Mouse (Mus musculus) G1E-ER4 (cell line): ENCODE results near the gene Rnaseh2a. TPM values are rescaled to one million over a fixed set of nuclear protein-coding genes. Genes with fewer than 3 reads are reported as not detected.

Experiments
- GATA1 ChIP-seq: IDR thresholded peaks from one replicate; pipeline ENCODE4 v1.8.0; 2012; ENCODE audit warnings: low read length, inconsistent platforms
- polyA plus RNA-seq: library from polyadenylated mRNA; stranded (reverse); fragments of >175 nt; gene quantifications from 2 replicates; pipeline ENCODE4 v1.2.3, GENCODE M21; 2012

Gene Rnaseh2a
- 725 and 803 TPM in 2 replicates for polyA plus RNA-seq

DNA sequence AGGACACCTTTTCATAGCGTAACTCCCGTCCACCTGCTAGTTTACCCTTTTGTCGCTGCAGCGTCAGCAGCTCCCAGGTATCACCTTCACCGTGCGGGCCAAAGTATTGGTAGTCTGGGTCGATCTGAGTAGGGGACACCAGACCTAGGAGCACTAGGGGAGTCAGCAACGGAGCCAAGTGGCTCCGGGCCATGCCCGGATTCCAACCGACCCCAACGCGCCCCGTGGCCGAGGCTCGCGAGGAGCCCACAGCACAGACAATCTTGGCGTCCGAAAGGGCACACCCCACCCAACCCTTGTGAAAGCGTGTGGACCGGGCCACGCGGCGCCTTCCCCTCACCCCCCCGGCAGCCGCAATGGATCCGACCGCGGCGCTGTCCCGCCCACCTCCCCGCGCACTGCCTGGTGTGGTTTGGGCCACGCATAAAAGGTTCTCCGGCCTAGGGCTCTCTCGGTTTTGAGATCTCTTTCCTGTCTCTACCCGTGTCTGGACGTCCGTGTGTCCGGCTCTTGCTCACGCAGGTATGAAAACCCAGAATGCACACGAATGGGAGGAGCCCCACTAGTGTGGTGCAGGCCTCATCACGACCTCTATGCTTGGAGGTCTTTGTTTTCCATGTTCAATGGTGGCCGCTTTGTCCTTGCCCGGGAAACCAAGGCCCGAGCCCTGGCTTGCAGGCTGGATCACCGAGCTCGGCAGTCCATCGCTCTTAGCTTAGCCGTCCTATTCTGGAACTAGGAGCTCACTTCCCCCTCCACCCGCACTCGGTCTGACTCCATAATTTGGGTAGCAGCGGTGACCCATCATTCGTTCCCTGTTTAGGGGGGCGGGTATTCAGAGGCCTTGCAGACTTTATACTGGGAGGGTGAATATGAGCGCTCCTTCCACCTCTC lies at the start of gene Rnaseh2a, which contains the start of the genes Gm49661 and Prdx2:
Rnaseh2a (minus strand) TSS at position 527 of the 894 bp plus-strand sequence.
Gm49661 (minus strand) TSS at position 193 of the 894 bp plus-strand sequence.
Prdx2 (plus strand) TSS at position 347 of the 894 bp plus-strand sequence.
- TF ChIP-seq GATA1 = no peak

DNA sequence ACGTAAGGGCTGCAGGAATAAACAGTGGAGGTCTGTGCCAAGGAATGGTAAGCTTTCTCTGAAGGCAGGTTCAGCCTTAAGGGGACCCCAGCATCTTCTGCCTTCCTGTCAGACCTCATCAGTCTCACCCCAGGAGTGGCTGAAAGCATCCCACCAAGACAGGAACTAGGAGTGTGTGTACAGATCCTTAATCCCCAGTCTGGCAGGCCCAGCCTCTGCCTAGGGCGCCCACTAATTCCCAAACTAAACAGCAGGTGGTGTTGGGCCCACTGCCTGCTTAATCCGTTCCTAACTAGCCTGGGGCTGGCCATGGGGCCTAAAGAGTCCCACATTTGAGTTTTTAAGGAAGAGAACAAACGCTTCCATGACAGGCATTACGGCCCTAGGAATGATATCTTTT lies 47.6 kb upstream of the Rnaseh2a start:
- TF ChIP-seq GATA1 = no peak

DNA sequence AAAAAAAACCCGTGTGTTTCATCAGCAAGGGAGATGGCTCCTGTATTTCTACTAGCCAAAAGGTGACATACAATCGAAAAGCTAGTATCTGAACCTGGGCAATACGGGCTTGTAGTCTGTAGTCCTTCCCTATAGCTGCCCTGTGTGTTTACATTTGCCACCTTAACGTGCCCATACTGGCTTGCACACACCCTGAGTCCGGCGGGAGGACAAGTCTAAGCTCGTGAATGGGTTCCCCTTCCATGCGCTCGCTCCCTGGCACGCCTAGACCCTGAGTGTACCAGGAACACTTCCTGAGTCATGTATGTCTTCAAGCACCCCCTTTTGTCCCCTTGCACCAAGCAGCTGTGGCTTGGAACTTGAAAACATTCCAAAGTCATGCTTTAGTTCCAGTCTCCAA lies 47.2 kb upstream of the Rnaseh2a start:
- TF ChIP-seq GATA1 = no peak

DNA sequence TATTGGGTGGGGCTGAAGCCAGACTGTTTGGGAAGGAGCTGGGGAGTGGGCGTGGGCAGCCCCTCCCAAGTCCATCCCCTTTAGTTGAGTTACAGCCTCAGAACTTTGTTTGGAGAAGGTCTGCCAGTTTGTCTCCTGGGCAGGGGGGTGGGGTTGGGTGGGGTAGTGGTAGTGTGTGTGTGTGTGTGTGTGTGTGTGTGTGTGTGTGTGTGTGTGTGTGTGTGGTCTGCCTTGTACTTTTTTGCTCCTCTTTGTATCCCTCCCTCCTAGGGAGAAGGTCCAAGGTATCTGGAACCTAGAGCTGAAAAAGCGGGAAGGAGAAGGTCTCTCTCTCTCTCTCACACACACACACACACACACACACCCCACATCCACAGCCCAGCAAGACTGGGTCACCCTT lies 44.9 kb upstream of the Rnaseh2a start, which contains the start of gene Best2:
Best2 (minus strand) TSS at position 101 of the 400 bp plus-strand sequence.
- no peak for TF ChIP-seq GATA1

DNA sequence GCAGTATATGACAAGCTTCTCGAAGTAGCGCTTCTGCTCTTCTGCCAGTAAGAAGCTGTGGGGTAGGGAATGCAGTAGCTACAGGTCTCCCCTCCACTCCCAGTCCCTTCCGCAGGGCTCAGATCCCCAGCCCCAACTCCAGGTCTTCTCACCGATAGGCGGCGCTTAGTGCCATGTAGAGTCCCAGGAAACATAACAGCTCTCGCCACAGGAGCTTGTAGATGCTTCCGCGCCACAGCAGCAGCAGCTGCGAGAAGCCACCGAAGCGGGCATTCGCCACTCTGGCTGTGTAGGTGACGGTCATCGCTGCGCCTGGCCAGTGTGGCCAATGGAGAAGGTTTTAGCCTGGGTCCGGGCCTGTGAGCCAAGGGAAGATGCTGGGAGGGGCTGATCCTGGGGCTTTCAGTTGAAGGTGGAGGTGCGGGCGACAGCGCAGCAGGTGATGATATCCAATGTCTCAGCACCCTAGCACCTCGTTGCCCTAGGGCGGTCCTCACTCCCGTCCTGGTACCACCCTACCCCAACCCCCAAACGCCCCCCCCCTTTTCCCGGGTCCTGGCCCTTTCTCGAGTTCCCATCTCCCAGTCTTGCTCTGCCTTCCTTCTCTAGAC lies 43.8 kb upstream of the Rnaseh2a start:
- no peak for TF ChIP-seq GATA1

DNA sequence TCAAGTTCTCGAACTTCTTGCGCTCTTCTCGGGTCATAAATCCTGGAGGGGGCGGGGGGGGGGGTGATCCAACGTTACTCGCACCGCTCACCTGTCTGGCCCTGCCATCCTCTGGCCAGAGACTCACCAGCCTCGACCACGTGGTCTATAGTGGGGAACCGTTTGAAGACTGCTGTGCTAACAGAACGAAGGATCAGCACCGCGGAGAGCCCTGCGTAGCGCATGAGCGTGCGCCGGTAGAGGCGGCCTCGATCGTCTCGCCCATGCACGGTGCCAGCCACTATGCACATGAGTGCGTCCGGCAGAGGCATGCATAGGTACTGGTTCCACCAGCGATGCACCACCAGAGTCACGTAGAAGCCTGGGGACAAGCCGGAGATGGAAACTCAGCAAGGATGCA lies 41.7 kb upstream of the Rnaseh2a start:
- TF ChIP-seq GATA1 = no peak

DNA sequence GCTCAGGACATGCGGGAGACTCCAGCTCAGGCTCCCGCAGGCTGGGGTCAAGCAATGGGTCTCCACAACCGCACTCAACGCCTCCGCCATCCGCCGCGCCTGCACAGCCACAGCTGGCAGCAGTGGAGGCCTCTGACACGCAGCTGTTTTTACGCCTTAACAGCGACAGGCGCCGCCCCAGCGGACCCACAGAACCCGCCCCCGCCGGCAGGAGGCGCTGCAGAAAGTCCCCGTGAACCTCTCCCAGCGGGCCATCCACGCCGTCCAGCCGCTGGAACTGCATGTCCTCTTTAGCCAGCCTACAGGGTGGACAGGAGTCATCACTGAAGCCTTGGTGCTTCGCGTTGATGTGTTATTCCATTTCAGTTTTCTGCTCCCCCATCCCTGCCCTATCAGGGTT lies 38.1 kb upstream of the Rnaseh2a start:
- no peak for TF ChIP-seq GATA1

DNA sequence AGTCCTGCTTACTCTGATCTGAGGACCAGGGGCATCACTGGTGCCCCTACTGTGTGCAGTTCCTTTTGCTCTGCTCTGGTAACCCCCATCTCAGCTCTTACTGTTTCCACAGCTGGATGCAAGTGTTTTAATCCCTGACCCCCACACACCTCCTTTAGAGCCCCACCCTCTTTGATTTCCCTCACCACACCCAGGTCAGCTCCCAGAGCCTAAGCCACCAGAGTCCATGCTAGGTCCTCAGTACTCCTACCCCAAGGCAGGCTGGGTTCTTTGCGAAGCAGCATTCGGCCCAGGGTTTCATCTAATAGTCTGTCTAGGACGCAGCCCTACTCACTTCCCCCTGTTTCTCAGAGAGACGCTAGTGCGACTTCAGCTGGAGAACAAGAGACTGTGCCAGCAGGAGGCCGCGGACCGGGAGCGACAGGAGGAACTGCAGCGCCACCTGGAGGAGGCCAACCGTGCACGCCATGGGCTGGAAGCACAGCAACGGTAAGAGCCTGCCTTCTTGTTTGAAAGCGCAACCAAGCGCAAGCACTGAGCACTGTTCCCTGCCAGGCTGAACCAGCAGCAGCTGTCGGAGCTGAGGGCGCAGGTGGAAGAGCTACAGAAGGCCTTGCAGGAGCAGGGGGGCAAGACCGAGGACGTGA lies 28.2 kb upstream of the Rnaseh2a start:
- TF ChIP-seq GATA1 = no peak

DNA sequence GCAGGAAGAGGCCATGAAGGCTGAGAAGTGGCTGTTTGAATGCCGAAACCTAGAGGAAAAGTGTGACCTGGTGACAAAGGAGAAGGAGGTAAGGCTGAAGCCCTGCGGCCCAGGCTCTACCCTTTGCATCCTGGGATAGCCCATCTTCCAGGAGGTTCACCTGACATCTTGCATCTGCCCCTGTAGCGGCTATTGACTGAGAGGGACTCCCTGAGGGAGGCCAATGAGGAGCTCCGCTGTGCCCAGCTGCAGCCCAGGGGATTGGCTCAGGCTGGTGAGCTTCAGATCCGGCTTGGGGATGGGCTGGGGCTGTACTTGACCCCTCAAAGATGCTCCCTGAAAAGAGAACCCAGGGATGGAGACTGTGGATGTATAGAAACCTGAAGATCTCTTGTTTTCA lies 27.4 kb upstream of the Rnaseh2a start:
- no peak for TF ChIP-seq GATA1

DNA sequence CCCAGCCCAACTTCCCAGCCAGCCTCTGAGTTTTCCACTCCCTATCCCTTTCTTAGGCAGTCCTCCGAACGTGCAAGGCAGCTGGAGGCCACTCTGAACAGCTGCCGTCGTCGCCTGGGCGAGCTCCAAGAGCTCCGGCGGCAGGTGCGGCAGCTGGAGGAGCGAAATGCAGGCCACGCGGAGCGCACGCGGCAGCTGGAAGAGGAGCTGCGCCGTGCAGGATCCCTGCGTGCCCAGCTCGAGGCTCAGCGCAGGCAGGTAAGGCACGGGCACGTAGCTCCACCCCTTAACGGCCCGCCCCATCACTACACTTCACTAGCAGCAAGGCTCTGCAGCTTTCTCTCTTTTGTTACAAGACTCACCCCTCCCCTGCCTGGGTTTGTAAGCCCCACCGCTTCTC lies 26.1 kb upstream of the Rnaseh2a start:
- TF ChIP-seq GATA1 = no peak

DNA sequence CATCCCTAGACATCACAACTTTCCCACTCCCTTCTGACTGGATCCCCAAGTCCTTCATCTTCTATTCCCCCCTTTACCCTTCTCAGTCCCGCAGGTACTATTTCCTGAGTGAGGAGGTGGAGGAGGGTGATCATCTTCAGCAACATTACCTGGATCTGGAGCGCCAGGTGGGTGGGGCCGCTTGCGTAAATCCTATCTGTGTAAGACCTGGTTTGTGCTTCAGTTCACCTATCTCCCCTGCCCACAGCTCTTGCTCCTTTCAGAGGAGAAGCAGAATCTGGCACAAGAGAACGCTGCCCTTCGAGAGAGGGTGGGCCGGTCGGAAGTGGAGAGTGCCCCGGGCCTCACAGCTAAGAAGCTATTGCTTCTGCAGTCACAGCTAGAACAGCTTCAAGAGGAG lies 24.8 kb upstream of the Rnaseh2a start:
- TF ChIP-seq GATA1 = no peak

DNA sequence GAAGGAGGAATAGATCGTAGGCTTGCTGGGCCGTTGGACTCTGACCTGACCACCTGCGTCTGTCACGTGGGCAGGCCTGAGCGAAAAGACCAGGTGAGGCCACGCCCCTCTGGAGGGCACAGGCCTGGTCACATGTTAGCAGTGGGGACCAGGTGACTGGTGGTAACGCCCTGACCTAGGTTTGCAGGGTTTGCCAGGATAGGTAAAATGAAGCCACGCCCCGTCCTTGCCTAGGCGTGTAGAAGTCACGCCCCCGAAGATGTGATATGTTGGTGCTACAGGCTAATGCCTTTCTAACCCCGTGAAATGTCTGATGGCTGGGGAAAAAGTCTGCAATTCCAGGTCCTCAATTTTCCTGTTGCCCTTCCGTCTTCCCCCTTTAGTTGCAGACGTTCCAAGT lies 21.3 kb upstream of the Rnaseh2a start:
- no peak for TF ChIP-seq GATA1

DNA sequence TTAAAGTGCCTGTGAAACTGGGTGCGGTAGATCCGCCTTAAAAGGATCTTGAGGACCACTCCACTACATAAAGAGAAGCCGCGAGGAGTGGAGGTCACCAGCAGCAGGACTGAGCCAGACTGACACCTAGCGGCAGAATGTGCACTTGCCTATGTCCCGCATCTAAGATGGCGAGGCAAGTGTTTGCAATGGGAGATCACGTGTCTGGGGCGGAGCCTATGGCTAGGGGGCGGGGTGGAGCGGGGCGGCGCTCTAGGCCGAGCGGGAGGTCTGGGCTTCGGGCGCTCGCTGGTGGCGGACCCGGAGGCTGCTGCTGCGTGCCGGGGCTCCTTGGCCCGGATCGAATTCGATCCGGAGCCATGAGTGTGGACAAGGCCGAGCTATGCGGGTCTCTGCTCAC lies 20.8 kb upstream of the Rnaseh2a start, which contains the start of gene Hook2:
Hook2 (plus strand) TSS at position 255 of the 400 bp plus-strand sequence.
- TF ChIP-seq GATA1 = no peak

DNA sequence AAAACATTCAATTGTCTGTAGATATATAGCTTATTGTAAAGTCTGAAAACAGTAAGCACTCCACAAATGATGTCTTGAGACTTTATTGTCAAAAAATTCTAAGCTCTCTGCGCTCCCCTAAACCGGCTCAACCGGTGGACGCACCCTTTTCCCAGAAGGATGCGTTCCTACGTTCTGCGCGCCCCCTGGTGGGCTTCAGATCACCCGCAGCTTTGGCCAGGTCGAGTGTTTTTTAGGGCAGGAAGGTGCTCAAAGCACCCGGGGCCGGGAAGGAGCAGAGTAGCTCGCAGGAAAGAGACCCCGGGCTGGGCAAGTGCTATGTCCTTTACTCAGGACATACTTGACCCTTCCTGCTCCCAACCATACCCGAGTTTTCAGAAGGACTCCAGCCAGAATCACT lies 20.2 kb upstream of the Rnaseh2a start:
- no peak for TF ChIP-seq GATA1

DNA sequence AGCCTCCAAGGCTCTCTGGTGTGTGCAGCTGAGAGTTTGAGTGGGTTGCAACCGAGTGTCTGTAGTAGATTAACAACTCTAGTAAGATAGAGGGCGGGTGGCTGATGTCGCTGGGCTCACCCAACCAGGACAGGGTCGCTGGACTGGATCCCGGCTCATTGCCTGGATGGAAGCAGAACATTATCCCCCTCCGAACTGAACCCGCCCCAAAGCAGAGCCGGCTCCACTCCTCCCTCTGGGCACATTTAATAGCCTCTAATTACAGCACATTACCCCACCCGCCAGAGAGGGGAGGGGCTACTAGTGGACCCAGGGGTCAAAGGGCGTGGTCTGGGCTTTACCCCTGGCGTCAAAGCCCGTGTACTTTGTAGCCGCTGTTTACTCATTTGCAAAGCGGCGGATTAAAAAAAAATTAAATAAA lies 19.8 kb upstream of the Rnaseh2a start:
- no peak for TF ChIP-seq GATA1

DNA sequence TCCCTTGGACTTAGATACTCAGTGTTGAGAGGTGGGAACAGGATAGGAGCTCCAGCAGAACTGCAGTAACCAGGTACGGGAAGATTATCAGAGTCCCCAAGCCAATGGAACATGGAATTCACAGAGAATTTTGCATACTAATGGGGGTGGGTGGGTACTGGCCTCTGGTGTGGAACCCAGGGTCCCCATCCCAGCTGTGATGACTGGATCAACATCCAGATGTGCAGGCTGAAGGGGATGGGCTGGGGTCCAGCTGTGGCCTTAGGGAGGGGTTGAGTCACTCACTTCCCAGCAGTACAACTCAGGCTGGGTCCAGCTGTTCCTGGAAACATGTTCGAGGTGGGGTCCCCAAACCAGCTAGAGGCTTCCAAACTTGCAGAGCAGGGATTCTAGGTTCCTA lies 18.3 kb upstream of the Rnaseh2a start:
- TF ChIP-seq GATA1 = no peak
